Mouse (Mus musculus) embryonic fibroblast, embryonic 13.5 days (primary cell): ENCODE results near the gene Ces2h. TPM values are rescaled to one million over a fixed set of nuclear protein-coding genes. Genes with fewer than 3 reads are reported as not detected.

Source experiments
- H3K27ac ChIP-seq: 2 replicates; pipeline ENCODE4 v1.5.1; 2012; ENCODE audit warnings: low read length, control low read depth, inconsistent platforms; ENCODE audit not compliant: insufficient read depth
- H3K4me1 ChIP-seq: 2 replicates; pipeline ENCODE4 v1.6.1; 2011; ENCODE audit warnings: low read length; ENCODE audit not compliant: control insufficient read depth, insufficient read depth
- H3K4me3 ChIP-seq: 2 replicates; pipeline ENCODE4 v1.5.1; 2011; ENCODE audit warnings: mild to moderate bottlenecking, control low read depth, low read length; ENCODE audit not compliant: insufficient read depth
- CTCF ChIP-seq: IDR thresholded peaks from 2 replicates; pipeline ENCODE4 v1.5.1; 2011; ENCODE audit warnings: mild to moderate bottlenecking, control low read depth, low read length, moderate library complexity, borderline replicate concordance; ENCODE audit not compliant: insufficient read depth
- POLR2A ChIP-seq: IDR thresholded peaks from 2 replicates; pipeline ENCODE4 v1.6.1; 2011; ENCODE audit warnings: low read depth, mild to moderate bottlenecking, control low read depth, low read length, moderate library complexity
- polyA plus RNA-seq: library from polyadenylated mRNA; stranded (reverse); fragments of >200 nt; gene quantifications from 2 replicates; pipeline ENCODE4 v1.2.4, GENCODE M21; 2011; ENCODE audit warnings: low read depth; ENCODE audit not compliant: missing spikeins, insufficient read length

Ces2h gene
- polyA plus RNA-seq, 1 experiment, result not detected

- H3K27ac ChIP-seq, result no peak overlapping the region
- H3K4me1 ChIP-seq, result no peaks in the 10 kb centered on the region
- no peak for TF ChIP-seq CTCF
- TF ChIP-seq POLR2A, result no peak
- H3K4me3 ChIP-seq, result no peak overlapping the region
Observed at GRCm38 (mm10) chr8:105068971-105069370, 68.3 kb downstream of the Ces2h start.

Other genes starting within 250 kb of the Ces2h start
- gene Ces2b, start 169.3 kb upstream of the Ces2h start, polyA plus RNA-seq, result not detected in 2 replicates
- gene Ces2c, start 153.8 kb upstream of the Ces2h start, polyA plus RNA-seq, result not detected in 2 replicates
- gene Ces2e, start 74.6 kb upstream of the Ces2h start, polyA plus RNA-seq, result 0.25 TPM in 1 of 2 replicates, not detected in the other
- gene Ces2f, start 53.5 kb upstream of the Ces2h start, polyA plus RNA-seq, result not detected in 2 replicates
- 0.18 and 0.30 TPM in 2 replicates for gene Ces2g, start 39.1 kb upstream of the Ces2h start, polyA plus RNA-seq
- gene Ces3a, start 47.7 kb downstream of the Ces2h start, polyA plus RNA-seq, result not detected in 2 replicates
- gene Ces3b, start 82.9 kb downstream of the Ces2h start, polyA plus RNA-seq, result not detected in 2 replicates
- gene Ces4a, start 130.9 kb downstream of the Ces2h start, polyA plus RNA-seq, result not detected in 2 replicates
- 111 and 145 TPM in 2 replicates for gene Cbfb, start 169.8 kb downstream of the Ces2h start, polyA plus RNA-seq
- 19.5 and 24.7 TPM in 2 replicates for gene D230025D16Rik, start 224.3 kb downstream of the Ces2h start, polyA plus RNA-seq